Mouse (Mus musculus) CH12F3 (cell line): ENCODE data around the gene Rho.

Experiments
- in situ Hi-C: fragments of 300-500 bp; cut with MboI; formaldehyde crosslinking; loops from 2 replicates; pipeline ENCODE4 v1.14.3; 2020; ENCODE audit warnings: low sequenced_read_pairs

Gene Rho

GRCm38 (mm10) chr6:115973139-115973875 lies 41.8 kb downstream of the Rho start:
- in situ Hi-C loops, result no loop called here

DNA sequence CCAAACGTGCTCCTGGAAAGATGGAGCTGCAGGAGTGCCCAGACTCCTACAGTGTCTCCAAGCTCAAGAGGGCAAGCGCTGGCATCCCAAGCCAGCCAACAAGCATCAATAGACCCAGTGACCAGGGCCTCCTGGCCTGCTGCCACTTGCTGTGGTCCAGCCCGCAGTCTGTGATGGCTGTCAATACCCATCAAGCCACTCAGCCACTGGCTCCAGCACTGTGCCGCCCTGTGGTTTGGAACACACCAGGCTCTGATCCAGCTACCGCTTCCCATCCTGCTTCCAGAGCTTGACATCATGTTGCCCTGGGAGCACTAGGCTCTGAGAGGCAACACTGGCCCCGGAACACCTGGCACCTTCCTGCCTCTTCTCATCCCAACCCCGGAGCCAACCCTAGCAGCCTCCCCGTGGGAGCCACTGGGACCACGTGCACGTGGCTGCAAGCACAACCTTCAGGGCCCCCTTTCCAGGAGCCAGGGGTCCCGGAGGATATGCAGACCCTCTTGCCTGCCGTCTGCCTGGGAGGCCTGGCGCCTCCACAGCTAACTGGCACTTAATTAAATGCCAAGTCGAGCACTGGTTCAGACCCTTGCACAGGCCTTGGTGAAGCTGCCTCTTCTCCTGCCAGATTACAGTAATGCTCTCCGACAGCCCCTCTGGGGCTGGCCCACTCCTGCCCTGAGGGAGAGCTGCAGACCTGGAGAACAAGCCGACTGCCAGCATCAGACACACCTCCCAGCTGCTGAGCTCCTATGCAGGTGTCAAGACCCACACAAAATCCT lies 42.5 kb downstream of the Rho start:
- in situ Hi-C loops, result no loop called here

DNA sequence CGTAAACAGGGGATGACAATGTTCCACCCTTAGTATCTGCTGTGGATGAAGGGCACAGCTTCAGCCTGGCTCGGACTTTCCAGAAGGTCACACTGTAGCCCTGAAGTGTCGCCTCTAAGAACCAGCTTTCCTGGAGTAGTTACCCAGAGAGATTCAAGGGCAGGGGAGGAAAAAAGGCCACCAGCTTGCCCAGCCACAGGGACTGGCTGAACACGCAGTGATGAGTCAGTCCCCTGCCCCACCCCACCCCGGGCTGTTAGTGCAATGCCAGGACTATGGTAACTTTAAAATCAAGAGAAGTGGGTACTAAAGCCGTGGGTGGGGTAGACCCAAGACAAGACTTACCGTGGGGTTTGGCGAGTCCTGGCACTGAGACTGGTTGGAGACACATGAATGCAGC lies 44.1 kb downstream of the Rho start:
- in situ Hi-C loops, result no loop called here

GRCm38 (mm10) chr6:115977810-115978209 lies 46.3 kb downstream of the Rho start:
- in situ Hi-C loops, result no loop called here

DNA sequence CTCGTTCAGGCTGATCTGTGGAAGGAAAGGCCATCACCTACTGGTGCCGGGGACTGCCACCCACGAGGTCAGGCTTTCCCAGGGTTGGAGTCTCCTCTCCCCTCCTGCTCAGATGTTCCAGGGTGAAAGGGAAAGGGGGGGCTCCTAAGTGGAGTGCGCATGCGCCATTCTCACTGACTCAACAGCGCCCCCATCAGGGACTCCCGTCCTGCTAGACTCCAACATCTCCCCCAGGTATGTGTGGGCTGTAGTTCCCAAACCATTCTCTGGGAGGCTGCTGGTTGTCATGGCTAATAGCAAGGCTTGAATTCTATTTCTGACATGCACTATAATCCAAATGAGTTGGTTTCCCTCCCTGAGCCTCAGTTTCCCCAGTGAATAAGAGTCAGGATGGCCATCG lies 47.0 kb downstream of the Rho start:
- in situ Hi-C loops, result no loop called here

- in situ Hi-C loops, result no loop called here
Observed at GRCm38 (mm10) chr6:115982889-115983288, 51.3 kb downstream of the Rho start.

DNA sequence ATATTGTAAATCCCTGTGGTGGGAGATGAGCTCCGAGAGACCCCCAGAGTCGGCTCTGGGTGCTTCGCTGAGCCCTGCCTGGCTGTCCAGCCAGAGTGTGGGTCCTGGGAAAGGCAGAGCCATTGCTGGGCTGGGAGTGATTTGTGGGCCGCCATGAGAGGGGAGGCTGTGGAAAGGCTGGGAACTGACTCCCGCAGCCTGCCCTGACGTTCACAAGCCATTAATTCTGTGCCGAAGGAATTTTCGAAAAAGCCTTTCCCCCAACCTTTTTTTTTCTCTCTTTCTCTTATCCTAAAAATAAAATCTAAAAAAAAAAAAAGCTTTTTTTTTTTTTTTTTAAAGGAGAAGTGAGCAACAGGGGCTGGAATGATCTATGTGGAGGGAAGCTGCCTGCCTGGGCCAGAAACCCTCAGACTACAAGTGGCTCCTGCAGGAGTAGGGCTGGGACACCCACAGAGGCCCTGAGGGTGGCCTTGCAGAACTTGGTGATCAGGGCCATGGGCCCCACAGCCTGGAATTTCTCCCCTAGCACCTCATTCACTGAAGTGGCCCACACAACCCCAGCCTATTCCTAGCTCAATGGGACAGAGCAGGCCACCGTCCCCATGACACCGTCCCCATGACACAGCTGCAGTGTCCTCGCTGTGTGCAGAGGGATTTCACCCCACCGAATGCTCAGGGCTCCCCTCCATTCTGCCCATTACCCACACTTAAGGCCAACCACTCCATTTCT lies 51.9 kb downstream of the Rho start:
- in situ Hi-C loops, result no loop called here

DNA sequence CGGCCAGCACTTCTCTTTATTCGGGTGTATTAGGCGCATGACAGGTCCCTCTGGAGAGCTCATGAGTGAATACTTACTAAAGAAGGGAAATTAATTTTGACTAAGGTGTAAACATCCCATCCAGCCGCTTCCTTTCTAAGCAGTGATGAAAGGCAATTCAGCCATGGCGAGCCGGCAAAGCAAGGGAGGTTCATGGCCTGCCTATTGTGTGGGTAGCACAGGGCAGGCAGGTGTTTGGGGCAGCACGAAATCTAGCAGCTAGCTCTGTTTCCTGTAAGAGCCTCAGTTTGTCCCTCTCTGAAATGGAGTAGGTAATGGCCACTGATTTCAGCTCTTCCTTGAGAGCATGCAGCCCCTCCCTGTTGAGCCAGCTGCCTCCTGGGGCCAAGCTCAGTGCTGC lies 53.0 kb downstream of the Rho start:
- in situ Hi-C loops, result no loop called here

DNA sequence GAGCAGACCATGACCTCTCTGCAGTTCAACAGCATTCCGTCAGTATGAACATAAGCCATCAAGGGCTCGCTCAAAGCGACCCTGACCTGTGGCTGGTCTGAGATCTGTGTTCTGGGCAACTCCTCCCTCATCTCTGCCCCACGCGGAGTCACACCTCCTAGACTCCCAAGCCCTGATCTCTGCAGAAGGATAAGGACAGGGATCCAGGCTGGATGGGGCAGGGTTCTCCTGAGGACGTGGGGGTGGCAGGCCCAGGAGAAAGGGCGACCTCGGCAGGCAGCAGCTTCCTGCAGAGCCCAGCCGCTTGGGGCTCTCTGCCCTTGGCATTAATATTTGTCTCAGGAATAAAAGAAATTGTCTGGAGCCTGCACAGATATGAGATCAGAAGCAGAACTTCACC lies 54.1 kb downstream of the Rho start:
- in situ Hi-C loops, result no loop called here

DNA sequence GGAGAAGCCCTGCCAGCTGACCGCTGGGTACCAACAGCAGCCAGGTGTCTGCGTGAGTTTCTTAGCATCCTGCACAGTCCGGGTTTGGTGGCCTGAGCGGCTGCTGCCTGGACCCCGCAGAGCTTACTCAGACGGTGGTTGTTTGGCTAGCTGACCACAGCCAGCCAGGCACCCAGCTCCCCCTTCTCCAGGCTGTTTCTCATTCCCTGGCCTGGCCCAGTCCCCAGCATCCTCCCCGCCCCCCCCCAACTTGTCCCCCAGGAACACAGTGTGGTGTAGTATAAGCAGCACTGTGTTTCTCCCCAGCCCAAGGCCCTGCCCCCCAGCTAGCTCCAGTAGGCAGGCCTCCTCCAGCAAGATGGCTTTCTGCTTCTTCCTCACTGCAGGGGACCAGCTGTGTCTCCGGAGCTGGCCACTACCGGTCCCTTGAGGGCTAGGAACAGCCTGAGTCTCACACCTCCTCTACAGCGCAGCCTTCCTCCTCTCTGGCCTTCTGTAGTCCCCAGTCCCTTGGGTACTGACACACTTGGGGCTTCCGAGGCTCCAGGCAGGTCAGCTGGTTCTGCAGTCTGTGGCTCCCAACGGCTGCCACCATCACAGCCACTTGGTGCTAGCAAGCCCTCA lies 55.0 kb downstream of the Rho start:
- in situ Hi-C loops, result no loop called here

GRCm38 (mm10) chr6:115987096-115987747 lies 55.7 kb downstream of the Rho start:
- in situ Hi-C loops, result no loop called here

DNA sequence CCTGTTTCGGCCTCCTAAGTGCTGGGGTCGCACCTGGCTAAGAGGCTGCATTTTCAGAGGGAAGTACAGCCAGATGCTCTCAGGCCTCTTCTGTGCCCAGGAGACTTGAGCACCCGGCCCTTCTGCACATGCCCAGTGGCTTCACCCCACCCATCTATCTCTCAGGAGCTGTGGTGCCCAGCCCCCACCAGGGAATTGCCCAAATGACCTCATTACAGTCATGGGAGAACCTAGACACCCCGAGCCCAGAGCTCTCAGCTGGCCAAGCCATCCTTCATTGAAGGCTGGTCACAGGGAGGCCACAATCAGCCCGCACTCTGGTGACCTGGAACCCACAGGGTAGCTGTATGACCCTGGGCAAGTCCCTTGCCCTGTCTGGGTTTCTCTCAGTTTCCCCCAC lies 57.5 kb downstream of the Rho start:
- in situ Hi-C loops, result no loop called here

DNA sequence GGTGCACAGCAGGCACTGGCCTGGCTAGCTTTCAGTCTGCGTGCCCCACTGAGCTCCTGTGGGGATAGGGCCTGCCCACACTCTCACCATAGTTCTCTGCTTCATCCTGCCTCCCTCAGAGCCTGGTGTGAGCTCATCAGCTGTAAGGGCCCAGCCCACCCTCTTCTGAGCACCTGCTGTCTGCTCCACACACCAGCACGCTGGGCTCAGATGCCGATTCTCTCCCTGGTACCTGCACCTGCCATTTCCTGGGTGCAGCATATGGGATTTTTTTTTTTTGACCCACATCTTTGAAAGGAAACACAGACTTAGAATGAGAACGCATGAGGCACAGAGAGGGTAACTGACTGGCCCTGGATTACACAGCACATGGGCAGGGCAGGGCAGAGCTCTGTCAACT lies 58.1 kb downstream of the Rho start:
- in situ Hi-C loops, result loop anchor here (10.0 kb wide), 1 partner anchor 95 kb away; no protein-coding TSS in a partner anchor
